Mouse (Mus musculus): ENCODE results near the gene Agap3. TPM values are rescaled to one million over a fixed set of nuclear protein-coding genes. Genes with fewer than 3 reads are reported as not detected.

Gene Agap3
- total RNA-seq, 1 experiment from 2014 or later: 32.4 TPM

GRCm38 (mm10) chr5:24453283-24453984 lies 1.5 kb downstream of the Agap3 start:
- ATAC-seq (replicated peaks in 1 of 2; ENCODE audit: insufficient read depth in 1 of 2, low FRiP score in 2 of 2, low TSS enrichment in 1 of 2, low read depth in 1 of 2, poor library complexity in 2 of 2, severe bottlenecking in 2 of 2): no peak

GRCm38 (mm10) chr5:24453985-24454303 lies 2.0 kb downstream of the Agap3 start:
- ATAC-seq (replicated peaks in 1 of 2; ENCODE audit: insufficient read depth in 1 of 2, low FRiP score in 2 of 2, low TSS enrichment in 1 of 2, low read depth in 1 of 2, poor library complexity in 2 of 2, severe bottlenecking in 2 of 2): no peak

- no peak for ATAC-seq (replicated peaks in 1 of 2; ENCODE audit: insufficient read depth in 1 of 2, low FRiP score in 2 of 2, low TSS enrichment in 1 of 2, low read depth in 1 of 2, poor library complexity in 2 of 2, severe bottlenecking in 2 of 2)
Observed at GRCm38 (mm10) chr5:24455076-24455475, 3.1 kb downstream of the Agap3 start.

GRCm38 (mm10) chr5:24455613-24456012 lies 3.6 kb downstream of the Agap3 start:
- ATAC-seq (replicated peaks in 1 of 2; ENCODE audit: insufficient read depth in 1 of 2, low FRiP score in 2 of 2, low TSS enrichment in 1 of 2, low read depth in 1 of 2, poor library complexity in 2 of 2, severe bottlenecking in 2 of 2): no peak

- no peak for ATAC-seq (replicated peaks in 1 of 2; ENCODE audit: insufficient read depth in 1 of 2, low FRiP score in 2 of 2, low TSS enrichment in 1 of 2, low read depth in 1 of 2, poor library complexity in 2 of 2, severe bottlenecking in 2 of 2)
Observed at GRCm38 (mm10) chr5:24466762-24467161, 14.8 kb downstream of the Agap3 start.

GRCm38 (mm10) chr5:24470600-24470999 lies 18.6 kb downstream of the Agap3 start:
- peak; percentile 67 to 68; a peak in 3 of 4 replicates for ATAC-seq (replicated peaks in 1 of 2; ENCODE audit: insufficient read depth in 1 of 2, low FRiP score in 2 of 2, low TSS enrichment in 1 of 2, low read depth in 1 of 2, poor library complexity in 2 of 2, severe bottlenecking in 2 of 2)

GRCm38 (mm10) chr5:24472884-24473619 lies 21.1 kb downstream of the Agap3 start:
- ATAC-seq (replicated peaks in 1 of 2; ENCODE audit: insufficient read depth in 1 of 2, low FRiP score in 2 of 2, low TSS enrichment in 1 of 2, low read depth in 1 of 2, poor library complexity in 2 of 2, severe bottlenecking in 2 of 2): no peak

- no peak for ATAC-seq (replicated peaks in 1 of 2; ENCODE audit: insufficient read depth in 1 of 2, low FRiP score in 2 of 2, low TSS enrichment in 1 of 2, low read depth in 1 of 2, poor library complexity in 2 of 2, severe bottlenecking in 2 of 2)
Observed at GRCm38 (mm10) chr5:24474025-24474722, 22.2 kb downstream of the Agap3 start.

- ATAC-seq (replicated peaks in 1 of 2; ENCODE audit: insufficient read depth in 1 of 2, low FRiP score in 2 of 2, low TSS enrichment in 1 of 2, low read depth in 1 of 2, poor library complexity in 2 of 2, severe bottlenecking in 2 of 2): peak in 1 of 2 experiments; percentile 51; a peak in 2 of 4 replicates
Observed at GRCm38 (mm10) chr5:24474723-24475261, 22.8 kb downstream of the Agap3 start.

- no peak for ATAC-seq (replicated peaks in 1 of 2; ENCODE audit: insufficient read depth in 1 of 2, low FRiP score in 2 of 2, low TSS enrichment in 1 of 2, low read depth in 1 of 2, poor library complexity in 2 of 2, severe bottlenecking in 2 of 2)
Observed at GRCm38 (mm10) chr5:24475476-24476241, 23.7 kb downstream of the Agap3 start.

- ATAC-seq (replicated peaks in 1 of 2; ENCODE audit: insufficient read depth in 1 of 2, low FRiP score in 2 of 2, low TSS enrichment in 1 of 2, low read depth in 1 of 2, poor library complexity in 2 of 2, severe bottlenecking in 2 of 2): no peak
Observed at GRCm38 (mm10) chr5:24477909-24478308, 25.9 kb downstream of the Agap3 start.

GRCm38 (mm10) chr5:24481647-24482046 lies 29.7 kb downstream of the Agap3 start:
- no peak for ATAC-seq (replicated peaks in 1 of 2; ENCODE audit: insufficient read depth in 1 of 2, low FRiP score in 2 of 2, low TSS enrichment in 1 of 2, low read depth in 1 of 2, poor library complexity in 2 of 2, severe bottlenecking in 2 of 2)

- no peak for ATAC-seq (replicated peaks in 1 of 2; ENCODE audit: insufficient read depth in 1 of 2, low FRiP score in 2 of 2, low TSS enrichment in 1 of 2, low read depth in 1 of 2, poor library complexity in 2 of 2, severe bottlenecking in 2 of 2)
Observed at GRCm38 (mm10) chr5:24482247-24483079, 30.5 kb downstream of the Agap3 start.

- peak; percentile 70 to 71 for ATAC-seq (replicated peaks in 1 of 2; ENCODE audit: insufficient read depth in 1 of 2, low FRiP score in 2 of 2, low TSS enrichment in 1 of 2, low read depth in 1 of 2, poor library complexity in 2 of 2, severe bottlenecking in 2 of 2)
Observed at GRCm38 (mm10) chr5:24483326-24483725, 31.3 kb downstream of the Agap3 start.

- ATAC-seq (replicated peaks in 1 of 2; ENCODE audit: insufficient read depth in 1 of 2, low FRiP score in 2 of 2, low TSS enrichment in 1 of 2, low read depth in 1 of 2, poor library complexity in 2 of 2, severe bottlenecking in 2 of 2): no peak
Observed at GRCm38 (mm10) chr5:24484963-24485362, 33.0 kb downstream of the Agap3 start.

GRCm38 (mm10) chr5:24486097-24486496 lies 34.1 kb downstream of the Agap3 start:
- peak; percentile 29 to 55; a peak in 3 of 4 replicates for ATAC-seq (replicated peaks in 1 of 2; ENCODE audit: insufficient read depth in 1 of 2, low FRiP score in 2 of 2, low TSS enrichment in 1 of 2, low read depth in 1 of 2, poor library complexity in 2 of 2, severe bottlenecking in 2 of 2)

- no peak for ATAC-seq (replicated peaks in 1 of 2; ENCODE audit: insufficient read depth in 1 of 2, low FRiP score in 2 of 2, low TSS enrichment in 1 of 2, low read depth in 1 of 2, poor library complexity in 2 of 2, severe bottlenecking in 2 of 2)
Observed at GRCm38 (mm10) chr5:24486738-24487137, 34.8 kb downstream of the Agap3 start.
